Mouse (Mus musculus) right cerebral cortex, postnatal 36 days (tissue): Measurements from ENCODE around the gene Zdhhc16.
"Not testable (repeated sequence)": the region's sequence is repeated elsewhere in the genome, so short reads cannot be mapped to it uniquely, and the experiment has no call there.

Source experiments
- DNase-seq, 2 experiments: peaks; one replicate each; pipeline ENCODE4 v3.0.0; 2022; ENCODE audit warnings: low spot score in 2 of 2, mixed read lengths in 1 of 2

The Zdhhc16 gene

DNA sequence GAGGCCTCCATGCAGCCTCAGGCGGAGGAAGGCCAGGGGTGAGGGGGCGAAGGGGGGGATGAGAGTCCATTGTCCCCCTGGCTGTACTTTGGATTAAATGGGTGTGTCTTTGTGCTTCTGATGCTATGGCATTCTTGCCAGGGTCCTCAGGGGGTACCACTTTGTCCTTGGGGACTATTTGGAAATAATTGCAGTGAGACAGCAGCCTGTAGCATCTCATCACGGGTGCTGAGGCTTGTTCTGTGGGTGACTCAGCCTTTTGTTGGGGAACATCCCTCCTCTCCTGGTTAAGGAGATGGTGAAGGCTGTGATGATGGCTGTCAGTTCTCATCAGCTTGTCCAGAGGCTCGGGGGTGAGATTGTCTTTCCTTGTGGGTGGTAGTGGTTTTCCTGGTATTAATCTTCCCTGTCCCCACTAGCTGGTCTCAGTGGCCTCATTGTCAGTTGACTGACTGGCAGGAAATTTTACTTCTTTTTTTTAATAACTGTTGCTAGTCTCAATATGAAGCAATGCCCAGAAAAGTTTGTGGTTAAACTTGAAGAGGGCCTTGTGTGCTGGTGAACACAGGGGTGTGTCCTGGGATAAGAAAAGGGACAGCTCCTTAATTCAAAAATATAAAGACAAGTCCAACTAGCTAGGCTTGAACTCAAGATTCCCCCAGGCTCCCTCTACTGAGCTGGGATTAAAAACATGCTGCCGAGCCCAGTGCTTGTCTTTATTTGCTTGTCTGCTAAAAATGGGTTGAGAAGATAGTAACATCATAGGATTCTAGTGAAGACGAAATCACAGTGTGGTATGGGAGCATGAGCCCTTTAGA is 19.3 kb upstream of the Zdhhc16 start:
- DNase-seq, result no peak

DNA sequence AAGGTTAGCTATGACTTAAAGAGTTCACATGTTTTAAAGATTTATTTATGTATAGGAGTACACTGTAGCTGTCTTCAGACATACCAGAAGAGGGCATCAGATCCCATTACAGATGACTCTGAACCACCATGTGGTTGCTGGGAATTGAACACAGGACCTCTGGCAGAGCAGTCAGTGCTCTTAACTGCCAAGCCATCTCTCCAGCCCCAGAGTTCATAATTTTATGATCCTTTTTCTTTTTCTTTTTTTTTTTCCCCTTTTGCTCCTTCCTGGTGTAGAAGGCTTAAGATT is 18.7 kb upstream of the Zdhhc16 start:
- not testable (repeated sequence) for DNase-seq

DNA sequence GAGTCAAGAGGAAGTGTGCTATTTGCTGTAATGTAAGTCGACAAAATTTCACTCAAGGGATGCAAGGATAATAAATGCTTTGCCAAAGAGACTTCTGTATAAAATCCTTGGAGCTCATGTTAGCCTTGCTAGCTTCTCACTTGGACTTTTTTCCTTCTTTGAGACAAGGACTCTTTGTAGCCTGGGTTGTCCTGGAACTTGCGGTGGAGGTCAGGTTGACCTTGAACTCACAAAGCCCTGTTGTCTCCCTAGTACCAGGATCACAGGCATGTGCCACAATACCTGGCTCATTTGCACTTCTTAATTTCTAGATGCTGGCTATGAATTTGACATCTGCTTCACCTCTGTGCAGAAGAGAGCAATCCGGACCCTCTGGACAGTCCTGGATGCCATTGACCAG is 18.0 kb upstream of the Zdhhc16 start:
- DNase-seq, result no peak

DNA sequence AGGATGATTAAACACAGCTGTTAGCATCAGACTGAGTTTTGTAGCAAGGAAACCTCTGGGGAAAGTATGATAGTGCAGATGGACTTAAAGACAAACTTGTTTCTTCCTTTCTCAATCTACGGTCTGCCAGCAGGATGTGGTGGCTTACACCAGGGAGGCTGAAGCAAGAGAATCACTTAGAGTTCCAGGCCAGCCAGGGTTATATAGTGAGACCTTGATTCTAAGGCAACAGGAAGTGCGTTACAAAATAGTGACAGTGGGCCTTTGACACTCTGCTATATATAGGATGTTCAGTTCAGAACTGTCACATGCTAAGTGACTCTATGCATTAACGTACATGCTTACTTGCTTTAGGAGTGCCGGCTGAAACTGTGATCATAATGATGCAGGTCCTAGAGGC is 16.4 kb upstream of the Zdhhc16 start:
- DNase-seq, result no peak

DNA sequence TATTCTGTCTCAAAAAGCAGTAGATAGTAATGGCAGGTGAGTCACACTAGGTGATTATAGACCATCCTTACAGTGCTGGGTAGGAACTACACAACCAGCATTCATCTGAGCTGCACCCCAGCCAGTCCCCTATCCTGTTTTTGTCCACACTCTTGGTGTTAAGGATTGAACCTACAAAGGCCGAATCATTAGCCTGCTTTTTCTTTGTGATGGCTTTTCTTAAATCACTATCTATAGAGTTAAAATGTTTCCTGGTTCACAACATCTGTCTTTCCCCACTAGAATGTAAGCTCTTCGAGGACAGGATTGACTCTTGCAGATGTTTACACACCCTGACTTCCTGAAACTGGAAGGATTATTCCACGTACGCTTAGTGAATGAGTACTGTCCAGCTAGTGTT is 13.8 kb upstream of the Zdhhc16 start:
- DNase-seq, result no peak

DNA sequence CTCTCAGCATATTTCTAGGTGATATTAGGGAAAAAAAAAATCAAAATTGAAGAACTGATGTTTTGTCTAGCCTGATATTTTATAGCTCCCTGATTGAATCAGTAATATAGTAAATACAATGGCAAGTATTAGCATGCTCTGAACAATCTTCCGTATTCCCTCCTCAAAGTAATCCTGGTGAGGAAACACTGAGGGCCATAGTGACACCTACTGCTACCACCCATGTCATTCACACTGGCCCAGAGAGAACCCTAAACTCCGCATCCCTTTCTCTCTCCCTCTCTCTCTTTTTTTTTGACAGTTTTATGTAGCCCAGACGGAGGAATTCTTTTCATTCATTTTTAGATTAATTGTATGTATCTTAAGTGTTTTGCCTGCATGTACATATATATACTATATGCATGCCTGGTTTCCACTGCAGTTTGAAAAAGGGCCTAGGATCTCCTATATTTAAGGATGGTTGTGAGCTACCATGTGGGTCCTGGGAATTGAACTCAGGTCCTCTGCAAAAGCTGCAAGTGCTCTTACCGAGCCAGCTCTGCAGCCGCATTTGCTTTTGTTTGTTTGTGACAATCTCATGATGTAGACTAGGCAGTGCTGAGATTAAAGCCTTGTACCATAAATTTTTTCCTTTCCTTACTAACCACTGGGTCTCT is 12.7 kb upstream of the Zdhhc16 start:
- no peak for DNase-seq

DNA sequence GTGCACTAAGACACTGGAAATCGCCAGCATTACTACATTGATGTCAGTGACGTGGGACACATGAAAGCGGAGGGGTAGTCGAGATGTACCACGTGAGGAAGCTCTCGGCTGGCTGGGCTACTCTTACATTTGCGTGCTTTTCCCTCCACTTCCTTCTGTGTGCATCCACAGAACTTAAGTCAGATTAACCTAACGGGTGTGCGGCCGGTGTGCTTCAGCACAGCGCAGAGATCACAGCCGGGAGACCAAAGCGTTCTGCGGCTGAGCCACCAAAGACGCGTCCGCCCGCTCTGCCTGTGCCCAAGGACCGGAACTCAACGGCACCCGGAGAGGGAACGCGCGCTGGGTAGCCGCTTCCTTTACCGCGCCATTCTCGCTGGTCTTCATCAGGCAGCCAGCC is 594 bp upstream of the Zdhhc16 start:
- DNase-seq, result no peak

DNA sequence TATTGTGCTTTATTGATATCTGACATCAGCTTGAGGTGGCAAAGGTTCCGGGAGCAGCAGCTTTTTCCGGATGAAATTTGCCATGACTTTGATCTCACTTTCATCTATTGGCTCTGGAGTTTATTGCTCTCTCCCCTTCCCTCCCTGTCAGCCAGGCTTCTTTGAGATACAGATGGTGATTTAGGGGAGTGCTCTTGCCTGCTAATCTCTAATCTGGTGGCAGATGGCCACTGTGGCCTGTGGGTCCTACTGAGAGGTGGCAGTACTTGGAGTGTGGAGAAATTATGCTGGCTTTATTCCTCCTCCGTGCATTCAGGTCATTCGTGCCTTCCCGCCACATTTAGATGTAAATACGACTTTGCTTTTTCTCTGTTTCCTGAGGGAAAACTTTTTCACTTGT is 844 bp downstream of the Zdhhc16 start:
- no peak for DNase-seq

DNA sequence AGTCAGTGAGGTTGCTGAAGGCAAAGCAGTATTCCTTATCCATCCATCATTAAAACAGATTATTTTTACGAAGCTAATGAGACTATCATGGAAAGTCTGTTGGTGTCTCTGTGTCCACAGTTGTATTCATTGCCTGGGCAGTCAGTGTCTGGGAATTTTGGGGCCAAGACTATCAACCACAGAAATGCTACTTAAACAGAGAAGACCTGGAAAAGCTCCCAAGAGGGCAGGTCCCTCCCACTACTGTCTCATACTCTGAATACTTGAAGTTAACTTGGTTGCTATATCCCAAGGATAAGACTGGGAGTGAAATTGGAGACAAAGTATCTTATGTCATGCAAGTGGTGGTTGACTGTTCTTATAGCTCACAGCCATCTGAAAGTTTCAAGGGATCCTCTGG is 2.6 kb downstream of the Zdhhc16 start:
- no peak for DNase-seq

DNA sequence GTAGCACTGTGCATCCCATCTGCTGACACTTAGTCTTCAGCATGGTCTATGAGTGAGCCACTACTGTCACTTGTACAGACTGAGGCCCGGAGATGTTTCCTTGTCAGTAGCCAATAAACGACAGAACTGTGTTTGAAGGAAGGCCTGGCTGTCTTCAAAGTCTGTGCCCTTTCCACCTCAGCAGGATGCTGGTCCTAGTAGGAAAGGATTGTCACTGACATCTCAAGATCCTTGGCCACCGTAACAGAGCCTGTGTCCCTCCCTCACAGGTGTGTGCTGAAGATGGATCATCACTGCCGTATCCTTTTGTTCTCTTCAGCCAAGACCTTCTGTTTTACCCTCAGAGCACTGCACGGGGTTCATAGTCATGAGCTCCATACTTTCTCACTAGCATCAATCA is 5.3 kb downstream of the Zdhhc16 start:
- no peak for DNase-seq

DNA sequence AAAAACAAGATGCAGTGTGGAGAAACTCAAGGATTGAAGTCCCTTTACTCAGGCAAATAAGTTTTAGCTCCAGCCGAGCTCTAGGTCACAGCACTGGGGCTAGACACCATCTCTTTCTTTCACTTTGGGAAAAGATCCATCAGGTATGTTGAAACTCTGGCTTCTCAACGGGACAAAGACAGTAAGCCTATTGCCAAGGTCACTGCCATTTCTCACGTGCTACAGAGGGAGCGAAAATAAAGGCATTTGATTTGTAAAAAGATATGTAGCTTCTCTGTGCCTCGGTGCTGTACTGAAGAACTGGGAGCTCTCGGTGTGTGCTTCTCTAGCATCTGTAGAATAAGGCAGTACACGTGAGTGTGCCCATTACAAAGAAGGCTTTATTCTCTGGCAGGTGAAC is 10.6 kb downstream of the Zdhhc16 start:
- no peak for DNase-seq

DNA sequence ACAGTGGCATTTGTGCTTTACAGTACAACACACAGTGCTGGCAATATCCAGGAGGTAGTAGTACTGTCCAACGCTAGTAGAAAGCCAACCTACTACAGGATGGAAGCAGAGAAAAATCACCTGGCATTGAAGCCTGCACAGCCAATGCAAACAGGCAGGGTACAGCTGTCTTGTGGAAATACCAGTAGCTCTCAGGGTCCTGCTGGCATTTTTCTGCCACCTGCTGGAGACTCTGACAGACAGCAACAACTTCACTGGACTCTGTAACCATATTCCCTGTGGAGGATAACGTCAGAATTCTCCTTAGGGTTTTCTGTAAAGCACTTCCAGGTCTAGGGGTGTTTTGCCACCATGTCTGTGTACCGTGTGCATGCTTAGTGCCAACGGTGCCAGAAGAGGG is 19.0 kb downstream of the Zdhhc16 start:
- no peak for DNase-seq

DNA sequence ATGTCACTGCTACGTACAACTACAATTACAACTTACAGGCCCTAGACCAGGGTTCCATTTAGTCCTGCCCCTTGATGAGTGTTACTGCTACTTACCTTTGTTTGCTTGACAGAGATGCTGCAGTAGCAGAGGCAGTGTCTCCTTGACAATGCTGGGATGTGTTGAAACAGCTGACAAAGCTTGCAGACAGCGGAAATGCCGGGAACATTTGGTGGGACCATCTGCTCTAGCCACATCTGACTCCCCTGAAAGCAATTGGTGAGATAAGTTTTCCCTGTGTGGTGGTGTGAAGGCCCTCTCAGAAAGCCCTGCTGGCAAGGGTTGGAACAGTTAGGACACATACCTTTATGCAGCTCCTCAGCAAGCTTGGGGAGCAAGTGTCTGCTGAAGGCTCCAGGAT is 20.3 kb downstream of the Zdhhc16 start:
- DNase-seq, result peak in 1 of 2 experiments; percentile 20

DNA sequence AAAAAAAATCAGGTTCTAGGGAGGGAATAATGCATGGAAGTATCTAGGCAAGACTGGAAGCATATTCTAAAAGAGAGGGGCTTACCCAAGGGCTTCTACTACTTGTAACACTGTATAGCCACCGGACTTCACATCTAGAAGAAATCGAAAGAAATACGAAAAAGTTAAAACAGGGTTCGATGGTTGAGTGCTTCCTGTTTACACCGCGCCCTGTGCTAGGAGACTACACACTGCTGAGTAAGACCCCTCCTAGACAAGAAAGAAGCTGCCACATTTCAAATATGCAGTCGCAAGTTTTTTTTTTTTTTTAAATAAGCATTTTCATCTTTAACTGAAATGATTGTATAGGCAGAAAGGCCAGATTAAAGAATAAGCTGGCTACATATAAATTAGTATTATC is 36.3 kb downstream of the Zdhhc16 start:
- DNase-seq, result no peak

DNA sequence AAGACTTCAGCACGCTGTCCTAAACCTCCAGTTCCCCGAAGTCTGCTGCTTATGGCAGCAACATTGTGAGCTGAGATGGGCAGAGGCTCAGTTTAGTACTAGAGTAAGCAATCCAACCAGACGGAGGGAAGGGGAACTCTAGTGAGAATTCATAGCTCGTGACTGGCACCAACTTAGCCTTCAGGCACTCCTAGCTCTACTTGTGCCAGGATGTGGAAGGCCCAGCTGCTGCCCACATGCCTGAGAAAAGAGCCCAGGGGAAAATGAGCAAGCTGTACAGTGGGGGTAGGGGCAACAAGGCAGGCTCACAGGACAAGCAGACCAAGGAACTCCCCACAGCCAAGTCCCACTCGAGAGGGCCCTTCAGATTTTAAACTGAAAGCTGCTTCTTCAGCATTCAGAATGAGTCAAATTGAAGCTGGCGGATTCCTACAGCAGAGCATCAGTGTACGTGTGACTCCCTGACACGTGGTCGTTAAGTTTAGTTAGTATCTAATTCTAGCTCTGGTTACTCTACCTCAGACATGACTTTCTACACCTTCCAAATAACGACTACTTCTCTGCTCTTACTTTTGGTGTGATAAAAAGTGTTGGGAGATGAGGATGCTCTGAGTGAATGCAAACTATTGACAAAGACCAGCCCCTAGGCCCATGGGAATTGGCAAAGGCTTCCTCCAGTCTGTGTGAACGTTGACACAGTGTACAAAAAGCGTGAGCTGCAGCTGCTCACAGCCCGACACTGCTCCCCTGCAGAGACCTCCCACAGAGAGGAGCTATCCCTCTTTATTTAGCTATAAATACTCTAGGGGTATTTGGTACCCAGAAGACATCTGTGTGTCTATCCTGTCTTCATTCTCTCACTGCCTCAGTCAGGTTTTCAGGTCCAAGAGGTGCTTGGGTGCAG is 40.9 kb downstream of the Zdhhc16 start:
- peak; percentile 29 to 42 for DNase-seq

DNA sequence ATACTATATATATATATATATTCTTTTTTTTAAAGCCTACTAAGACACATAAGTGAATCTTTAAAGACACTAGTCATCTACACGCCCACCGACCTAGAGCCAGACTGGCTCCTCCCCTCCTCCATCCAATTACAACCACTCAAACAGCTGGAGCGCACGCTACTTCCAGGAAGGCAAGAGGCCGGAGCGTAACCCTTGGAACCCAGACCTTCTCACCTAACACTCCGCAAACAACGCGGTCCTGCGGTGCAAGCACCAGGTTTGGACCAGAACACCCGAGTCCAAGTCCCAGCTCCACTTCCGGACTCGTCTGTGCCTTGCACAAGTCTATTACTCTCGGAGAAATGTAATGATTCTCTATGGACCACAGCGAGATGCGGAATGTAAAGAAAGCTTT is 47.1 kb downstream of the Zdhhc16 start:
- DNase-seq, result no peak

DNA sequence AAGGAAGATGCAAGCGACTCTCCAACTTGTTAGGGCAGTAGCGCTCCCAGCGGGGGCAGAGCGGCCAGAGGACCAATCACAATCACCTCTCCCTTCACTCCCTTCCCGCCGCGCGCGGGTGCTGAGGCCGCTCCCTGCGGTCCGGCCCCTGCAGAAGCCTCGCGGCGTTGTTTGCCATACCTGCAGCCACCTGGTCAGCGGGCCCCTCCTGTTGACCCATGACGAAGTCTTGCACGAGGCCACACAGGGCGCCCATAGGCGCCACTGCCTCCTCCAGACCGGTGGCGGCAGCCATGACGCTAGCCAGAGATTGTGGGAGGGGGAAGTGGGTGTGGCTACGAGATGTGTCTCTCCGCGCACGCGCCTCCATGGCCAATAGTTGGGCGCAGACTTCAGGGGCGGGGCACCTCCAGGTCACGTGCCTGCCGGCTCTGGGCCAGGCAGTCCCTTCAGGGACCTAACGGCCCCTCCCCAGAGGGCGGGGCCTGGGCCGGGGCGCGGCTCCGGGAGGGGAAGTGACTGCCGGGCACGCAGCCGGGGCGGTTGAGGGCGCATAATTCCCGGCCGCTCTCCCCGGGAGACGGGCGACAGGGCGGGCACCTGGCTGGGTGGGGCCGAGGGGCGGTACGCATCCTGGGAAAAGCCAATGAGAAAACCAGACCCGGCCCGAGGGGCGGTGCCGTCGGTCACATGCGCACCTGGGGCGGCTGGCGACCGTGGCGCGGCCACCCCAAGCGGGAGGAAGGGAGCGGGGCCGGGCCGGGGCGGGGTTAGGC is 47.7 kb downstream of the Zdhhc16 start, which contains the start of gene Mms19:
TSS of gene Mms19 (minus strand) at position 339 of the 776 bp plus-strand sequence.
- DNase-seq, result peak; percentile 99

DNA sequence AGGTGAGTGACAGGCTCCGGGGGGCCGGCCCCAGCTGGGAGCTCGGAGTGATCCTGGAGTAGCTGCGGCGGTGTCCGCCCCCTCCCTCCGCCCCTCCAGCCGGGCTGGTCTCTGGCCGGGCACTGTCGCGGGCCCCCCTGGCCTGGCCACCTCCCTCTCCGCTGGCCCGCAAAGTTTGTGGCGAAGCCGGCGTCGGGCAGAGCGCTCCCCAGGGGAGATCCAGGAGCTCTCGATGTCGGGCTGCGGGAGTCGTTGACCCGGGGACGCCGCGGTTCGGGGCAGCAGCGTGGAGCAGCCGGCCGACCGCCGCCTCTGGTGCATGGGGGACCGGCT is 48.3 kb downstream of the Zdhhc16 start, which contains the start of gene Ubtd1:
TSS of gene Ubtd1 (plus strand) at position 169 of the 333 bp plus-strand sequence.
- no peak for DNase-seq

DNA sequence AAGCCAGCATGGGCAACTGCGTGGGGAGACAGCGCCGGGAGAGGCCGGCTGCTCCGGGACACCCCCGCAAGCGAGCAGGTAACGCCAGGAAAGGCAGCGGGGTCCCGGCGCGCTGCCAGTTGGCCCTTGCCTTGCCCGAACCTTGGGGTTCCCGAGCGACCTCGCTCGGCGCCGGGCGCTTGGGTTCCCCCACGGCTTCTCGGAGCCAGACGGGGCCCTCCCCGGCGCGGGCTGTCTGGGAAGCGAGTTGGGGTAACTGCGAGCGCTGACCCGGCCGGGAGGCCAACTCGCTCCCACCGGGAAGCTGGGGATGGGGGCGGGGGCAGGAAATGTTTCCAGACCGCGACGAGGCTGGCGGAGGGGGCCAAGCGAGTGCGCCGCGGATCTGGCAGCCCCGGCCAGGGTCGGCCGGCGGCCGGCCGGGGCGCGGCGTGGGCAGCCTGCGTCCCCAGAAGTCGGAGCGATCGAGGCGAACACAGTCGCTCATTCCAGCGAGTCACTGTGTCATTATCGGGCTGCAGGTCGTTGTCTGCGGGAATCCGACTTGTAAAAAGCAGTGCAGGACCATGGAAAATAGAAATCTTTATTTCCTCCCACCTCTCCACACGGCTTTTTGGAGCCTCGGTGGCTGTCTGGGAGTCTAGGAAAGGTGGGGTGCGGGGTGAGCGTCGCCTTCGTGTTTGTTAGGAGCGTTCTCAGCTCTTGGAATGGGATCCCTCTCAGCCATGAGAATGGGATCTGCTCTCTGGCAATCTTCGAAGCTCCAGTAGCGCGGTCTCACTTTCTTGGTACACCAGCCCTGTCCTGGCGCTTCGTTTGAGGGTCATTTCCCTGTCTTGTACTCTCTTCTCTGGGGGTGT is 48.9 kb downstream of the Zdhhc16 start:
- DNase-seq, result peak in 1 of 2 experiments; percentile 16

DNA sequence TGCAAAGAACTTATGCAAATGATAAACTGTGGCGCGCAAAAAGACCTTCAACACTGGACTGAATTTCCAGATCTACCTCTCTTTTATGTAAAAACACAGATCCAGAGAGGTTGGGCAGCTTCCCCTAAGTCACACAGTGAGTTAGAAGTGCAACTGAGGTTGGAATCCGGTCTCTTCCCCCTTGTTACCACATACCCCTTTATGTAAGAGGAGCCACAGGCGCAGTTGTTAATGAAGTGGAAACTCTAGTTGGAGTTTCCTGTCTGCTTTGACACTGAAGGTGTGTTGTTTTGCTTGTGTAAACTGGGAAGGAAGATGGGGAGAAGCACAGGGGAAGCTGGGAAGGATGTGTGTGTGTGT is 49.5 kb downstream of the Zdhhc16 start:
- no peak for DNase-seq

DNA sequence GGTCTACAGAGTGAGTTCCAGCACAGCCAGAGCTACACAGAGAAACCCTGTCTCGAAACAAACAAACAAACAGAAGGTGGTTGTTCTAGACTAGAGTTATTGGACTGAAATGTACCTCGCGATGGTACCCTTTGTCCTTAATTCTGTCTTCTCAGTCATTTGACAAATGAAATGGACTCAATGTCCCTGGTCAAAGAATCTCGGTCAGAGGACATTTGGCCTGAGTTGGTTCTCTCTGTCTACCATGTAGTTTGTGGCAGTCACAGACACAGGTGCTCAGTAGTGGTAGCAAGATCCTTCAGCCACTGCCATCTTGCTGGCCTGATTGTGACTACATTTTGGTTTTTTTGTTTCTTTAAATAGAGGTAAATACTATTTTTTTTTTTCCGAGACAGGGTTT is 52.7 kb downstream of the Zdhhc16 start:
- DNase-seq, result no peak
